Mouse (Mus musculus) liver, adult 2 months (tissue): ENCODE data around the gene Myadml2. TPM values are rescaled to one million over a fixed set of nuclear protein-coding genes. Genes with fewer than 3 reads are reported as not detected.

ENCODE experiments used
- DNase-seq: peaks from one replicate; pipeline ENCODE4 v3.0.0-alpha.2; 2011; ENCODE audit warnings: low read depth, low spot score; ENCODE audit errors: extremely low read depth
- H3K27ac ChIP-seq: fragments of 200-500 bp; replicated peaks from 2 replicates; pipeline ENCODE4 v1.5.1; 2012; ENCODE audit warnings: low read depth, mild to moderate bottlenecking, control low read depth, inconsistent platforms, low read length; ENCODE audit not compliant: insufficient read depth
- H3K27me3 ChIP-seq: fragments of 200-500 bp; 2 replicates; pipeline ENCODE4 v1.6.1; 2012; ENCODE audit warnings: mild to moderate bottlenecking, moderate library complexity, low read length, inconsistent platforms; ENCODE audit not compliant: control insufficient read depth, insufficient read depth
- H3K36me3 ChIP-seq: fragments of 200-500 bp; 2 replicates; pipeline ENCODE4 v1.6.1; 2012; ENCODE audit warnings: low read length, inconsistent platforms; ENCODE audit not compliant: control insufficient read depth, insufficient read depth
- H3K4me1 ChIP-seq: fragments of 200-500 bp; 2 replicates; pipeline ENCODE4 v1.6.1; 2011; ENCODE audit warnings: low read length; ENCODE audit not compliant: control insufficient read depth, insufficient read depth
- H3K4me3 ChIP-seq: fragments of 200-500 bp; 2 replicates; pipeline ENCODE4 v1.5.1; 2011; ENCODE audit warnings: low read depth, mild to moderate bottlenecking, control low read depth, low read length, moderate library complexity; ENCODE audit not compliant: insufficient read depth
- H3K79me2 ChIP-seq: fragments of 200-500 bp; 2 replicates; pipeline ENCODE4 v1.6.1; 2012; ENCODE audit warnings: inconsistent platforms, mild to moderate bottlenecking, low read length, moderate library complexity; ENCODE audit not compliant: control insufficient read depth, insufficient read depth
- H3K9ac ChIP-seq: fragments of 200-500 bp; 2 replicates; pipeline ENCODE4 v1.6.1; 2012; ENCODE audit warnings: low read depth, mild to moderate bottlenecking, control low read depth, inconsistent platforms, low read length
- CTCF ChIP-seq: fragments of 200-500 bp; IDR thresholded peaks from 2 replicates; pipeline ENCODE4 v1.5.1; 2011; ENCODE audit warnings: low read depth, low read length, control low read depth
- POLR2A ChIP-seq: fragments of 200-500 bp; IDR thresholded peaks from 2 replicates; pipeline ENCODE4 v1.6.1; 2011; ENCODE audit warnings: low read length, control low read depth; ENCODE audit not compliant: insufficient read depth; ENCODE audit errors: extremely low read depth
- WGBS: fragments of 180-500 bp; shearing (Covaris S2); methylation state at CpG from one replicate; pipeline ENCODE4 v1.1.7; 2018; 5-methylcytosine and 5-hydroxymethylcytosine counted together
- polyA plus RNA-seq: library from polyadenylated mRNA; depleted of rRNA; stranded (reverse); fragments of >200 nt; gene quantifications from 2 replicates; pipeline ENCODE4 v1.2.3, GENCODE M21; 2012
- total RNA-seq: library from RNA; depleted of rRNA; stranded (reverse); fragments of >200 nt; gene quantifications from 2 replicates; pipeline ENCODE4 v1.2.3, GENCODE M21; 2014

The Myadml2 gene
- total and polyA plus RNA-seq, 2 experiments, result not detected

- WGBS, result 85% methylated on average over 9 of the region's 9 CpGs
- TF ChIP-seq POLR2A (no peak), CTCF (no peak)
- no peak for DNase-seq
- Histone ChIP-seq H3K9ac (no peak overlapping the region), H3K27me3 (no peaks in the 10 kb centered on the region), H3K36me3 (no peaks in the 10 kb centered on the region), H3K4me3 (no peak overlapping the region), H3K79me2 (no peaks in the 10 kb centered on the region), H3K27ac (no peak overlapping the region), H3K4me1 (peaks cover 5% of the 10 kb centered on the region; the same call in 1 of the 2 replicates)
Measured at GRCm38 (mm10) chr11:120641255-120641654, 6.7 kb downstream of the Myadml2 start.

- Histone ChIP-seq H3K27ac (no peak overlapping the region), H3K4me1 (peaks cover 15% of the 10 kb centered on the region), H3K79me2 (peaks cover 4% of the 10 kb centered on the region; the same call in 1 of the 2 replicates), H3K27me3 (no peaks in the 10 kb centered on the region), H3K36me3 (no peaks in the 10 kb centered on the region), H3K4me3 (no peak overlapping the region), H3K9ac (no peak overlapping the region)
- DNase-seq, result no peak
- 91% methylated on average over 5 of the region's 5 CpGs for WGBS
- TF ChIP-seq CTCF (no peak), POLR2A (no peak)
Measured at GRCm38 (mm10) chr11:120634810-120635209, 13.1 kb downstream of the Myadml2 start.

GRCm38 (mm10) chr11:120633520-120634343 lies 14.2 kb downstream of the Myadml2 start, which contains the start of gene Mafg:
Mafg (minus strand) TSS chr11:120633600.
- H3K27ac ChIP-seq, result peak within 1 kb of the TSS; percentile 90
- H3K4me3 ChIP-seq, result peak within 1 kb of the TSS; percentile 84
- peaks cover 22% of the 10 kb centered on the region for H3K4me1 ChIP-seq
- H3K36me3 ChIP-seq, result no peaks in the 10 kb centered on the region
- TF ChIP-seq POLR2A, result peak; percentile 60; the same call in 1 of the 2 replicates
- no peak for TF ChIP-seq CTCF
- H3K27me3 ChIP-seq, result no peaks in the 10 kb centered on the region
- H3K9ac ChIP-seq, result peak within 1 kb of the TSS; percentile 98
- peaks cover 6% of the 10 kb centered on the region; the same call in 1 of the 2 replicates for H3K79me2 ChIP-seq
- DNase-seq, result peak; percentile 83
- 10% methylated on average over 56 of the region's 58 CpGs for WGBS

DNA sequence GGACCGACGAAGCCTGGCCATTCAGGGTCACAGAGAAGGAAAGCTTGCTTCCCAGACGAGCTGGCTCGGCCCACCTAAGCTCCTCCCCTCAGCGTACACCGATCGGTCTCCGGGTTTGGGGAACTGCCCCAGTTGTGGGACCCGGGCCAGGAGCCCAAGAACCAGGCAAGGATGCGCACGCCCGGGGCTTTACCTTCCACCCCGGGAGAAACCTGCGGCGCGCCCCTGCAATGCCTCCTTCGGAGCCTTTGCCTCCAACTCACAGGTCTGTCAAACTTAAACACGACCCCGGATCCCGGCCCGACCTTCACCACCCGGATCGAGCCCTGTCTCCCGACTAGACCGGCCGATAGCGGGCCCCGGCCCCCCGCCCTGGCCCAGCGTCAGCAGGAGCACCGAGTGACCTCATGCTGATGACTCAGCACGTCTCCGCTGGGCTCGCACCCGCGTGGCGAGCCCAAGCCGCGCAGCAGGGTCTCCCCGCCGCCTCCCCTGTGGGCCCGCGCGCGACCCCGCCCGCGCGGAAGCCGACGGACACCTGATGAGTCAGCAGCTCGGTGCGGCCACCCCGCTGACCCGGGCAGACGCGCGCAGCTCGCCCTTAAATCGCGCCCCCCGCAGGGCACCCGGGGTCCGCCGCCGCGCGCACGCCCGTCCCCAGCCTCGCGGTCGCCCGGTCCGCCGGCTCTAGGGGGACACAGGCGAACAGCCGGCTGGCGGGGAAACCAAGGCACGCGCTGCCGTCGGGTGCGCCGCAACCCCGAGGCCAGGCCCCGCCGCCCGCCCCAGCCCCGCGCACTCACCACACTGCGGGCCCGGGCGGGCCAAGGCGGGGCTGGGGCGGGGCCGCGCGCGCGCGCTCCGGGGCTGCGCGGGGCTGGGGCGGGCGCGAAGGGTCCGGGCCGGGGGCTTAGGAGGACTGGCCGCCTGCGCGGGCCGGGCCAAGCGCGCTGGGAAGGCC lies 15.1 kb downstream of the Myadml2 start:
- Histone ChIP-seq H3K27me3 (no peaks in the 10 kb centered on the region), H3K4me1 (peaks cover 27% of the 10 kb centered on the region), H3K27ac (peak overlapping the region; percentile 90), H3K4me3 (peak overlapping the region; percentile 84), H3K79me2 (peaks cover 7% of the 10 kb centered on the region; the same call in 1 of the 2 replicates), H3K9ac (peak overlapping the region; percentile 98), H3K36me3 (no peaks in the 10 kb centered on the region)
- 1% methylated on average over 114 of the region's 116 CpGs for WGBS
- TF ChIP-seq POLR2A (0 out of 2 replicates have a peak, but pooled peaks have one; percentile 40), CTCF (no peak)
- peak; percentile 83 for DNase-seq

DNA sequence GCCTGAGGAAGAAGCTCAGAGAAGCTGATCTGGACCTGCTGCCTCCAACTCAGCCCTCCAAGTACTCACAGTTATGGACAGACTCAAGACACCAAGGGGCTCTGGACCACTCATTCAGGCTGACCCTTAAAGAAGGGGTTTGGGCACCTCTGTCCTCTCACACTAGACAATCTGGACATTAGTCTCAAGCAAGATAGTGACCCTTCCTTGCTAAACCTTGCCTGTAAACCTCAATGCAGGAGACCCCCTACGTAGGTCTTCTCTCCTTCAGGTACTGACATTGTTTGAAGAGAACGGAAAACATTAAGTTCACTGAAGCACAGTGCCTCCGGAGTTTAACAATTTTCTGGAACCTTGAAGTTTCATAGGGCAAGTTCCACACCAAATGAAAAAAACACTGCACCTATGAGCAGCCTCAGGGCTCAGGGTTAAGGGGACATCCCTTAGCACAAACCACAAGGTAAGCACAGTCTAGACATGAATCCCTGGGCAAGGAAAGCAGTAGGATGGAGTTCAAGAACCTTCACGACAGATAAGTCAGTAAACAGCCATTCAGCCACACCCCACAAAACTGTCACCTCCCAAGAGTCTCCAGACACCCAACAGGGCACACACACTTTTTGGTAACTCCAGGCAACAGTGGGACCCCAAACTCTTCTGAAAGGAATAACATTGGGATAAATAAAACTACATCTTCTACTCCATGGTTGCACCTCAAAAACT lies 16.1 kb downstream of the Myadml2 start:
- Histone ChIP-seq H3K27ac (peak overlapping the region; percentile 90), H3K79me2 (peaks cover 7% of the 10 kb centered on the region; the same call in 1 of the 2 replicates), H3K27me3 (no peaks in the 10 kb centered on the region), H3K4me1 (peaks cover 31% of the 10 kb centered on the region), H3K36me3 (no peaks in the 10 kb centered on the region), H3K4me3 (peak overlapping the region; percentile 84), H3K9ac (peak overlapping the region; percentile 98)
- WGBS, result 6% methylated on average over 4 of the region's 4 CpGs
- peak; percentile 41 for DNase-seq
- TF ChIP-seq CTCF, result no peak
- TF ChIP-seq POLR2A, result no peak
